Mouse (Mus musculus): ENCODE data around the gene Gpr83.

GRCm38 (mm10) chr9:14903581-14904378 is 43.8 kb downstream of the Gpr83 start, which contains the start of gene Izumo1r:
- TF ChIP-seq CTCF (IDR thresholded peaks at IDR 0.05; ENCODE audit: extremely low read depth, insufficient read length, insufficient replicate concordance, low read depth, low read length) (no peak), POLR2A (IDR thresholded peaks at IDR 0.05; ENCODE audit: low read depth, low read length) (no peak)

All from small intestine, adult 2 months (tissue).